Mouse (Mus musculus) Patski (cell line): Measurements from ENCODE around the gene Gm20388. TPM values are rescaled to one million over a fixed set of nuclear protein-coding genes. Genes with fewer than 3 reads are reported as not detected.

Experiments
- ATAC-seq: fragments of 100-300 bp; one replicate; pipeline ENCODE4 v1.8.0; 2021
- CTCF ChIA-PET: fragments of 350-600 bp; sonication (Branson Sonifier 250); formaldehyde crosslinking; loops from one replicate; lab custom pipeline; 2022; ENCODE audit warnings: inconsistent platforms; lab: Charles Lee
- POLR2A ChIA-PET: fragments of 350-600 bp; sonication (Branson Sonifier 250); formaldehyde crosslinking; loops from one replicate; lab custom pipeline; 2022; ENCODE audit warnings: antibody characterized with exemption, inconsistent platforms; lab: Charles Lee
- DNase-seq: peaks from one replicate; pipeline ENCODE4 v3.0.0-alpha.2; 2011; ENCODE audit warnings: low read depth, low spot score
- H3K27me3 ChIP-seq: fragments of 371-371 bp; one replicate; pipeline ENCODE4 v1.5.1; 2021
- CTCF ChIP-seq: fragments of 100-300 bp; IDR thresholded peaks from one replicate; pipeline ENCODE4 v1.5.1; 2021
- in situ Hi-C: fragments of 300-500 bp; cut with MboI; formaldehyde crosslinking; loops from 3 replicates; pipeline ENCODE4 v1.11.1; 2018; ENCODE audit warnings: low pct_unique_long_range_greater_than_20kb, mixed read lengths
- polyA plus RNA-seq: library from polyadenylated mRNA; unstranded; gene quantifications from one replicate; pipeline ENCODE4 v1.2.3, GENCODE M21; 2021

Gm20388 gene
- polyA plus RNA-seq, 1 experiment from 2014 or later, result 86.7 TPM

DNA sequence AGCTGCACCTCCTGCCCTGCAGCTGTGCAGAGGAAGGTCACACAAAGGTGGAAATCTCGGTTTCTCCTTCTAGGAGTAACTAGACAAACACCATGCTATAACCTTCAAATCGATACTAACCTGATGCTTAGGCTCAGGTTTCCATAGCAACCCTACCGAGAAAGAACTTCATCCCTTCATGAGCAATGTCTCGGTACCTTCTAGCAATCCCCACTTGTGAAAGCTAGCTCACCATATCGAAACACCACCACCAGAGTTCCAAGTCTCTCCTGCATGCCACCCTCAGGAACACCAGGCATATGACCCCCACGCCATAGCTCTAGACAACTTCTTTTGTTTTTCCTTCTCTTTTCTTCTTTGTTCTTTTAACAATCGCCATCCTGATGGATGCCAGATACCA, 3814.6 kb downstream of the Gm20388 start:
- CTCF ChIA-PET, result interaction anchor here (1.3 kb wide), 1 partner anchor 43 kb away, joined by 3 read pairs; no protein-coding TSS in a partner anchor
- H3K27me3 ChIP-seq, result no peaks in the 10 kb centered on the region
- no peak for TF ChIP-seq CTCF
- no peak for ATAC-seq
- no peak for DNase-seq
- POLR2A ChIA-PET, result no interaction called here
- in situ Hi-C loops, result loop anchor here (5.0 kb wide), 1 partner anchor 73 kb away; the partner anchor contains the start of gene Rhou

DNA sequence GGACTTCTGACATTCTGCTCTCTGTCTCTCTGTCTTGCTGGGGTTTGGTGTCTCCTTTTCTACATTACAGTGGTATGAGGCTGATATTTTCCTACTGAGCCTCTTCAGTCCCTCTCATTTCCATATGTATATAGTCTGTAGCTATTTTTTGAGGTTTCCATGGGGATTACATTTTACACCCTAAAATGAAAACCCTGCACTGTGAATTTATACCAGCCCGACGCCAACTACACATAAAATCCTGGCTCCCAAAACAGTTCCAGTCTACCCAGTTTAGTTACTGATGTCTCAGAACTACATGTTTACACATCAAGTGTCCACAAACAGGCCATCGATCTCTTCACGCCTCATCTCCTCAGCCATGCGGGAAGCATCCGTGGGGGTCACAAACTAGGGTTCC, 3816.1 kb downstream of the Gm20388 start:
- no peaks in the 10 kb centered on the region for H3K27me3 ChIP-seq
- DNase-seq, result no peak
- ChIA-PET CTCF (interaction anchor here (1.4 to 4.1 kb wide), 3 partner anchors 7 to 73 kb away, joined by 3 to 36 read pairs (median 4); partner anchors contain the start of gene Rhou), POLR2A (interaction anchor here (0.5 to 1.4 kb wide), 2 partner anchors 30 to 72 kb away, joined by 4 to 9 read pairs; partner anchors contain the start of gene Rhou)
- in situ Hi-C loops, result loop anchor here (5.0 kb wide), 1 partner anchor 74 kb away; the partner anchor contains the start of gene Rhou
- no peak for TF ChIP-seq CTCF
- ATAC-seq, result no peak

DNA sequence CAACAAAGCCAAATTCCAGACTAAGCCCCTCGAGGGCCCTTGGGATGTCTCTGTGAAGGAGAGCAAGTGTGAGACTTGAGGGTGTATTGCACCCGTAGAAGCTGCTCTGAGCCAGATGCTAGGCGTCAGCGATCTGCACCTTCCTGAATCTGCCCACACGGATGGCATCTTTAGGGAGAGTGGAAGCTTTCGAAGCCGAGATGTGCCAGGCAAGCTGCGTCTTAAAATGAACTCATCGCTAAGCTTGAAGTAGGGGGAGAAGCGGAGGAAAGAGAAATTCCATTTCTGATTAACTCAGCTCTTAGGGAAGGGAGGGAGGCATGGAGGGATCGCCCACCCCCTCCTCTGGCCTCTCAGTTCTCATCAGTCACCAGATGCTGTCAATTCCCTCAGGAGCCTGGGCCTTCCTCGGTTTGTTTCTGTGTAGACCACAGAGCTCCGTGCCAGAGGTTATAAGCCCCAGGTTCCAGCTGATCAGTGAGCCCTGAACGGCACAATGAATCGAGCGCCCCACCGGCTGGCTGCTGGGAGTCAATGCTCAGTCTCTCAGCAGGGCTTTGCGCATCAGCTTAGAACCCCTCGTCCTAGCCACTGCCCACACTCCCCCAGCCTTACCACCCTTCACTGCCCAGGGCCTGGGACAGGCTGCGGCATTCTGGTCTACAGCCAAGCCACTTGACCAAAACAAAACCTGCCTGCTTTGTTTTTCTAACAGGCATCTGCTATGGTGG, 3818.6 kb downstream of the Gm20388 start:
- POLR2A ChIA-PET, result interaction anchor here (0.6 to 1.9 kb wide), 4 partner anchors 12 to 75 kb away, joined by 3 to 12 read pairs (median 4); partner anchors contain the start of gene Rhou
- DNase-seq (peak; percentile 92), ATAC-seq (peak; percentile 87)
- in situ Hi-C loops, result loop anchor here (5.0 kb wide), 1 partner anchor 77 kb away; the partner anchor contains the start of gene Rhou
- no peaks in the 10 kb centered on the region for H3K27me3 ChIP-seq
- CTCF ChIA-PET, result interaction anchor here (0.7 to 4.1 kb wide), 15 partner anchors 11 to 101 kb away, joined by 3 to 36 read pairs (median 4); partner anchors contain the start of gene Rhou
- no peak for TF ChIP-seq CTCF

DNA sequence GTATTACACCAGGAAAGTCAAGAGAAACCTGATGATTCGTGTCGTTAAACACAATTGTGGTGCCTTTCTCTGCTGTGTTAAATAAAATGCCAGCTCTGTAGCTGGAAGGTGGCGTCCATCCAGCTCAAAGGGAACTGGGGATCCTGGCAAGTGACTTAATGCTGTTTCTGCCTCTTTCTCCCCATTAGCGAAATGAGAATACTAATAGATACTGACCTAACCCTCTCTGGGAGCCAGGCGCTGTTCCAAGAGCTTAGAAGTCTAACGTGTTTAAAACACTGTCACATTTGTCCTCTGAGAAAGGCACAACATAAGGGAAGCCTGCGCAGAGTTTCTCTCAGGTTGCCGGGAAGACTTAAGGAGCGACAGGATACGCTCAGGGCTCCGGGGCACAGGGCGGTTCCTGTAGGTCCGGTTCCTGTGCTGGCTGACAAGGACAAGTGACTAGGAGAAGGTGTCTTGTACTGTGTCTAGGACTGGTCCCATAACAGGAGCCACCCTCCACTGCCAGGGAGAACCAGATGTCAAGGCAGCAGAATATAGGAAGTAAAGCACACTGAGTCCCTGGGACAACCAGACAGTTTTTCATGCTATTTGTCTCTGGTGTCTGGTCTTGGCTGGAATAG, 3819.3 kb downstream of the Gm20388 start:
- POLR2A ChIA-PET, result interaction anchor here (0.9 to 1.9 kb wide), 3 partner anchors 31 to 76 kb away, joined by 3 to 12 read pairs (median 5); partner anchors contain the start of gene Rhou
- CTCF ChIA-PET, result interaction anchor here (0.8 to 4.1 kb wide), 16 partner anchors 10 to 102 kb away, joined by 3 to 36 read pairs (median 4); partner anchors contain the start of gene Rhou
- no peaks in the 10 kb centered on the region for H3K27me3 ChIP-seq
- DNase-seq (no peak), ATAC-seq (peak; percentile 12)
- in situ Hi-C loops, result loop anchor here (5.0 kb wide), 1 partner anchor 78 kb away; the partner anchor contains the start of gene Rhou
- no peak for TF ChIP-seq CTCF

DNA sequence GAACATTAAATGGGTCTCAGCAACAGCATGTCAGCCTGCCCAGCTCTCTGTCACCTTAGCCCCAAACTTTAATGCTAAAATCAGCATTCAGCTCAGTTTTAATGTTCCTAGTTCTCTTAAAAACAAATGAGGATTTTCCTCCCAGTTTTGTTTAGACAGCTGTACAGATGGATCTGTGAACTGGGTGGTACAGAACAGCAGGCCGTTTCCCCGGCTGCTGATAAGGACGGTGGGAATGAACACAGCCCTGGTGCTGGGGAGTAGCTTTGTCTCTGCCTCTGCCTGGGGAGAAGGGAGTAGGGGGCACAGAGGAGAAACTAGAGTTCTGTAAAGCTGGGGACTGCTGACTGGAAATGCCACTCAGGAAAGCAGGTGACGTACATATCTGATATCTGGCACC, 3821.7 kb downstream of the Gm20388 start:
- ChIA-PET CTCF (interaction anchor here (0.8 kb wide), 1 partner anchor 23 kb away, joined by 3 read pairs; no protein-coding TSS in a partner anchor), POLR2A (no interaction called here)
- no peak for TF ChIP-seq CTCF
- ATAC-seq (no peak), DNase-seq (no peak)
- in situ Hi-C loops, result no loop called here
- no peaks in the 10 kb centered on the region for H3K27me3 ChIP-seq

DNA sequence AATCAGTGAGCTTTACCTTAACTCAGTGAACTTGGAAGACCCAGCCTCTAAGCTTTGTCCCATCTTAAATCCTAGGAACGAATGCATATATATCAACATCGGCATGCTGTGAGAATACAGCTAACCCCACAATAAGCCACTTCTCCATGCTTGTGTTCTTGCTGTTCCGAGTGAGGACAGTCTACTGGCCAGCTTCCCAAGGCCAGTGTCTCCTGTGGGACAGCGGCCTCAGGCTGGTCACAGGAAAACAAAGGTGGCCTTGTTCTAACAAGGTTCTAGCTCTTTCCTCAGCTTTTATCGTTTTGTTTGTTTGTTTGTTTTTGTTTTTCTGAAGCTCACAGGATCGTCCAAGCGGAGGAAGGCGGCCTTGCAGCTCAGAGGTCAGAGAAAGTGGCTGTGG, 3823.8 kb downstream of the Gm20388 start:
- ChIA-PET POLR2A (interaction anchor here (0.6 kb wide), 2 partner anchors 18 to 773 kb away, joined by 3 to 5 read pairs; no protein-coding TSS in a partner anchor), CTCF (interaction anchor here (0.9 to 1.5 kb wide), 3 partner anchors 25 to 34 kb away, joined by 3 to 5 read pairs (median 3); no protein-coding TSS in a partner anchor)
- in situ Hi-C loops, result no loop called here
- ATAC-seq (no peak), DNase-seq (no peak)
- no peak for TF ChIP-seq CTCF
- no peaks in the 10 kb centered on the region for H3K27me3 ChIP-seq

DNA sequence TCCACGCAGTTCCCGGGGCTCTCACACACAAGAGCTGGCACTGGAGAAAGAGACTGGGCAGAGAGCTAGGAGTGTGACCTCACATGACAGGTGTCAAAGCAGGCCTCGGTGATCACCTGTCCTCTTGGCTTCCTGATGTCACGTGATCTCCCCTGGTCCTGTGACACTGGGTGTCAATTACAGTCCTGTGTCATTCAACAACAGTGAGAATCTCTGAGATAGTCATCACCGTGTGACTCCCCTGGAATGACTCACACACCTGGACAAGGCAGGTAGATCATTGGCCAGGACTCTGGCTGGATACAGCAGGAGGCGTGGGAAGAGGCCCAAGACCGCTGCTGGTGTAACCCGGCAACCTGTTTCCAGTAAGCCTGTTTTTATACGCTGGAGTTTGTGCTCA, 3826.3 kb downstream of the Gm20388 start:
- ChIA-PET POLR2A (interaction anchor here (1.0 kb wide), 1 partner anchor 29 kb away, joined by 8 read pairs; no protein-coding TSS in a partner anchor), CTCF (interaction anchor here (0.7 to 1.3 kb wide), 4 partner anchors 18 to 84 kb away, joined by 3 to 4 read pairs (median 3); no protein-coding TSS in a partner anchor)
- in situ Hi-C loops, result no loop called here
- no peaks in the 10 kb centered on the region for H3K27me3 ChIP-seq
- no peak for TF ChIP-seq CTCF
- DNase-seq (peak; percentile 41), ATAC-seq (no peak)

DNA sequence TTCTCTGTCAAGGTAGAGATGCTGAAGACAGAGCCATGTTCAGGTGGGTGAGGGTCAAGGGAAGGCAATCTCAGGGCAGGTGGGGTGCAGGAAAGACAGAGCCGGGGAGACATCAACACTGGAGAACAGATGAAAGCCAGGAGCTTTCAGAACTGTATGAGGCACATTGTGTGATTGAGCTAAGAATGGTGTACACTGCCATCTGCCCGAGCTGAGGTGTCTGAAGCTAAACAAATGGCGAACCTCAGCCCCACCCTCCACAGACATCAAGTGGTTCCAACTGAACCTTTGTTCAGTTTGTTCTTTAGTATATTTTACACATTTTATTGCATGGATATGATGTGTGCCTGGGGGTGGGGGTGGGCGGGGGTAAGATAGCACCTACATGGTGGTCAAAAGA, 3829.6 kb downstream of the Gm20388 start:
- no peak for TF ChIP-seq CTCF
- no peaks in the 10 kb centered on the region for H3K27me3 ChIP-seq
- in situ Hi-C loops, result no loop called here
- DNase-seq (no peak), ATAC-seq (no peak)
- CTCF ChIA-PET, result interaction anchor here (0.9 to 1.3 kb wide), 2 partner anchors 8 to 10 kb away, joined by 3 to 4 read pairs; no protein-coding TSS in a partner anchor
- POLR2A ChIA-PET, result no interaction called here

DNA sequence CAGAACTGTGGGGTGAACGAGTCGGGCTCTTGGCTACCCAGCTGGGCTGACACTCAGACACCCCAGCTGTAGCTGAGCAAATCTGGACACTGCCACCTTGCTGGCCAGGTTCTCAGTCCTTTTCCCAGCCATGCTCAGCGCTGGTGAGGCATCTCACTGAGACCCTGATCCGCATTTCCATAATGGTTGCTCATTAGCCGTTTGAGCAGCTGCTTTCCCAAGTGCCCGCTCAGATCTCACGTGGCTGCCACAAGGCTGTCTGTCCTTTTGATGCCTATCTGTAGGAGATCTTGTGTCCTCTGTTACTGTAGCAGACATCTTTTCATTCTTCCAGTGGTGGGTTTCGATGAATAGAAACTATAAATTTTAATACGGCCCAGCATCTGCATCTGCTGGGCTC, 3830.6 kb downstream of the Gm20388 start:
- POLR2A ChIA-PET, result no interaction called here
- in situ Hi-C loops, result no loop called here
- ATAC-seq (no peak), DNase-seq (no peak)
- H3K27me3 ChIP-seq, result no peaks in the 10 kb centered on the region
- CTCF ChIA-PET, result no interaction called here
- no peak for TF ChIP-seq CTCF

DNA sequence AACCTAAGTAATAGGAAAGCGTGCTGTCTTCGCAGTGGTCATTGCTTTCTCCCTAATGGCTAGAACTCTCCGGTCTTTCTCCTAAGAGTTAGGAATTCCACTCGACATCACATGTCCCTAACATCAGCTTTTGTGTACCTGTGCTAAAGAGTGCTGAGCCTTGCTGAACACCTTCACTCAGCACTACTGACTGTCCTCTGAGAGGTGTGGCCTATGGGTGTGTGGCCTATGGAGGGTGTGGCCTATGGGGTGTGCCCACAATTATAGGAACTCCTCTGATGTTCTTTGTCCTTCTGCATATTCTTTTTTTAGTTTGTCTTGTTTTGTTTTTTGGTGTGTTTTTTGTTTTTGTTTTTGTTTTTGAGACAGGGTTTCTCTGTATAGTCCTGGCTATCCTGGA, 3835.8 kb downstream of the Gm20388 start:
- no peak for TF ChIP-seq CTCF
- H3K27me3 ChIP-seq, result no peaks in the 10 kb centered on the region
- ATAC-seq, result no peak
- DNase-seq, result no peak
- in situ Hi-C loops, result no loop called here
- POLR2A ChIA-PET, result no interaction called here
- CTCF ChIA-PET, result interaction anchor here (1.5 to 1.6 kb wide), 2 partner anchors 20 to 31 kb away, joined by 4 read pairs; no protein-coding TSS in a partner anchor
